Mouse (Mus musculus) ES-E14 (cell line): ENCODE data around the gene Tenm2.

Experiments
- CHD2 ChIP-seq: IDR thresholded peaks from 2 replicates; pipeline ENCODE4 v1.6.1; 2014; ENCODE audit warnings: mild to moderate bottlenecking, low read depth, low read length, inconsistent platforms
- HCFC1 ChIP-seq: IDR thresholded peaks from 2 replicates; pipeline ENCODE4 v1.6.1; 2012; ENCODE audit warnings: low read length, inconsistent platforms, borderline replicate concordance; ENCODE audit not compliant: insufficient read depth
- MAFK ChIP-seq: IDR thresholded peaks from 2 replicates; pipeline ENCODE4 v1.6.1; 2014; ENCODE audit warnings: mild to moderate bottlenecking, low read depth, low read length, inconsistent platforms; ENCODE audit not compliant: insufficient read depth
- ZC3H11A ChIP-seq: IDR thresholded peaks from 2 replicates; pipeline ENCODE4 v1.6.1; 2012; ENCODE audit warnings: low read depth, mild to moderate bottlenecking, inconsistent platforms, low read length, borderline replicate concordance
- ZNF384 ChIP-seq: IDR thresholded peaks from 2 replicates; pipeline ENCODE4 v1.6.1; 2012; ENCODE audit warnings: low read depth, low read length, inconsistent platforms

DNA sequence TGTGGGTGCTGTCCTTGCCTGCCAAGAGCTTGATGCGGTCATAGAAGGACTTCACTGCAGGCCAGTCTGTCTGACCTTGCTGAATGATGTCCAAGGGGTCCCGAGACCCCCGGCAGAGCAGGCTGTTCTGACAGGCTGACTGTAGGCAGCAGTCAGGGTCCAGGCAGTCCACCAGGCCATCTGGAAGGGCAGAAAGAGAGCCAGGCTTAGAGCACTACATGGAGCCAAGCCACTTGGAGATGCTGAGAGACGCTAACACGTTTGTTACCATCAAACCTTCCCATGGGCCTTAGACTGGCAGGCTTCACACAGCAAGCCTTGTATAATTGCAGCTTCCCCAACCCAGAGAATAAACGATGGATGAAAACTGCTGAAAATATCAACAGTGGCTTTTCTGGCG lies 1157.4 kb downstream of the Tenm2 start:
- TF ChIP-seq HCFC1: no peak
- TF ChIP-seq ZNF384: no peak
- TF ChIP-seq ZC3H11A: no peak
- no peak for TF ChIP-seq MAFK
- TF ChIP-seq CHD2: no peak
